Mouse (Mus musculus) lung, postnatal 10 days (tissue): Measurements from ENCODE around the gene Zfp119b.

Experiments
- DNase-seq: peaks from one replicate; pipeline ENCODE4 v3.0.0; 2021

Gene Zfp119b

DNA sequence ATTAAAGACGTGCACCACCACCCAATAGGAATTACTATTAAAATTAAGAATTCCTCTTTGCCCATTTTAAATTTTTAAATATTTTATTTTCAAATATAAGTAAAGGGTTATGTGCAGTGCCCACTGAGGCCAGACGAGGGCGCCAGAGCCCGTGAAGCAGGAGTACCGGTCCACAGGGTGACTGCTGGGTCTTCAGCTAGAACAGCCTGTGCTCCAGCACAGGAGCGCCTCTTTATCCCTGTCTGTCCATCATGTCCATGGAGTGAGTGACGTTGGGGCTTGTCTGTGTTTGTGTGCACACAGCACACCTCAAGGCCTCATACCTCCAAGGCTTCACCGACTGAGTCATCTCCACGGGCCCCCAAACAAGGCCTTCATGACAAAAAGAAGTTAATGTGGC is 7.9 kb upstream of the Zfp119b start:
- peak; percentile 86 for DNase-seq

DNA sequence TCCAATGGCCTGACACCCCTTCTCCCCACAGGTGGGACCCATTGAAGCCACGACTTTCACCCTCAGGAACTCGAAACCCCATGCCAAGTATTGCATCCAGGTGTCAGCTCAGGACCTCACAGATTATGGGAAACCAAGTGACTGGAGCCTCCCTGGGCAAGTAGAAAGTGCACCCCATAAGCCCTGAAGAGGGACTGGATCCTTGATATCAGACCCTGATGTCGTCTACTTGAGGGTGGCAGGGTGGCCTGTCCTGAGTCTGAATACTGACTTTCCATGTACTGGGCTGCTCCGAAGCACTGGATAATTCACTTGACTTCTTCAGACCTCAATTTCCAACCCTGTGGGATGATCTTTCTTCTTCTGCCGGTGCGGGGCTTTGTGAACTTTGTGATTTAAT is 7.3 kb upstream of the Zfp119b start:
- DNase-seq = no peak

- DNase-seq = peak; percentile 84
Measured at GRCm38 (mm10) chr17:55956129-55956528, 6.8 kb upstream of the Zfp119b start.

- DNase-seq = no peak
Measured at GRCm38 (mm10) chr17:55954229-55954628, 4.9 kb upstream of the Zfp119b start.

GRCm38 (mm10) chr17:55953751-55954150 is 4.5 kb upstream of the Zfp119b start:
- no peak for DNase-seq

- no peak for DNase-seq
Measured at GRCm38 (mm10) chr17:55952447-55953027, 3.2 kb upstream of the Zfp119b start, which contains the start of gene Ebi3. Gene Ebi3 (plus strand): TSS chr17:55952640.

DNA sequence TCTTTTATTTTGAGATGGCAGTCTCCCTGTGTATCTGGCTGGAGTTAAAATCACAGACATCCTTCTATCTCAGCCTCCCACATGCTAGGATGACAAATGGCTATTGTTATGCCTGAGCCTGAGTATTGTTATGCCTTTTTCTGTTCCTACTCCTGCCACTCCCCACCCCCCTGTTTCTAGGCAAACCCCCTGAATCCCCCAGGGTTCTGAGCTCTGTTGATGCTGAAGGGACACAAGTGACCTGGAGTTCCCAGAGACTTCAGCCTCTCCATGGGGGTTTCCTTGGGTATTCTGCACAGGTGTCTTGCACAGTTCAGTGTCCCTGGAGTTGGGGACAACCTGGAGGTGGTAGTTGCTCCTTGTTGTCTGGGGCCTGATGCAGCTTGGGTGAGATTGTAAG is 2.7 kb upstream of the Zfp119b start:
- no peak for DNase-seq

DNA sequence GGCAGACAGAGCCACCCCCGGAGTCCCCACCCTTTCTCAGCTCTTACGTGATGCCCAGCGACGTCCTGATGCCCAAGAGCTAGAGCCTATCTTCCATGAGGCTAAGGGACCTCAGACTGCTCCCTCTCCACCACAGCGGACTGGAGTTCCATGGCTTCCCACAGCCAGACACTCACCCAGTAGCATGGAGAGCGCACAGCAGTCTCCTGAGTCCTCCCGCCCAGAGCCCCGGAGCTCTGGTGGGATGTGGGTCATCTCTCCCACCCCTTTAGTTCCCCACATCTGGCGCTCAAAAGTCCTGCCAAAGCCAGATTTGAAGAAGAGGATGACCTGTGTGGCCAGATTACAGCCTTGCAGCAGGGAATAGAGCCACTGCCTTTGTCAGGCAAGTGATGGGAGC is 1.3 kb upstream of the Zfp119b start:
- DNase-seq = no peak

- DNase-seq = no peak
Measured at GRCm38 (mm10) chr17:55948647-55949046, 653 bp downstream of the Zfp119b start.

GRCm38 (mm10) chr17:55945696-55946095 is 3.6 kb downstream of the Zfp119b start:
- DNase-seq = no peak

- DNase-seq = peak; percentile 96
Measured at GRCm38 (mm10) chr17:55944866-55945682, 4.2 kb downstream of the Zfp119b start.

GRCm38 (mm10) chr17:55944387-55944865 is 4.9 kb downstream of the Zfp119b start:
- peak; percentile 42 for DNase-seq

GRCm38 (mm10) chr17:55933191-55933590 is 16.1 kb downstream of the Zfp119b start:
- DNase-seq = no peak

DNA sequence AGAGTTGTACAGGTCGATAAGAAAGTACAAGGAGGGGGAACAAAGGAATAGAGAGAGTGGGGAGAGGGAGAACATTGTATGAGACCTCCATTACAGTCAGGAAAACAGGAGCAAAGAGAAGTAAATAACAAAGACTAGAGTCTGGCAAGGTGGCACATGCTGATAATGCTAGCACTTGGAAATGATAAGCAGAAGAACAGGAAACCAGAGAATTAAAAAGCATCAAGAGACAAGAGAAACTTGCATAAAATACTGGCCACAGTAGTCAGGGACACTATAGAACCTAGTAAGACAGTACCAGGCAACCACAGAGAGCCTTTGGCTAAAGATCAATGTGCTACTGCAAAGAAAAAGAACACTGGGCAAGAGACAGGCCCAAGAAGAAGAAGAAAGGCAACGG is 16.7 kb downstream of the Zfp119b start:
- no peak for DNase-seq

GRCm38 (mm10) chr17:55931553-55932502 is 17.5 kb downstream of the Zfp119b start:
- DNase-seq = peak; percentile 73

- no peak for DNase-seq
Measured at GRCm38 (mm10) chr17:55906669-55907068, 42.6 kb downstream of the Zfp119b start.

- no peak for DNase-seq
Measured at GRCm38 (mm10) chr17:55904131-55904530, 45.2 kb downstream of the Zfp119b start.

DNA sequence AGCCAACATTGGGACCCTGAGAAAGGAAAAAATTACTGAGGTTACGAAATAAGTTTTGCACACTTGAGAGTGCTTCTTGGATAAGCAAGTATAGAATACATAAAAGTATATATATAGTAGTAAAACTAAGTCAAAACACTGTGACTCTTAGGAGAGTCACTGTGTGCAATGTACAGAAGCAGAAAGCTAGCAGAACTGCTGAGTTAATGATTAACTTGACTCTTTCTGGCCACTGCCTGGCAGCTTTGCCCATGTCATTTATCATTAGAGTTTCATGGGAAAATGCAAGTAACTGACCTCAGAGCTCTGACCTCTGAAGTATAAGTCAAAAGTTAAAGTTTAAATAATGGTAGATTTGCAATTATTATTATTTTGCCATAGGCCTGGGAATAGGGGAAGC is 45.6 kb downstream of the Zfp119b start:
- no peak for DNase-seq

DNA sequence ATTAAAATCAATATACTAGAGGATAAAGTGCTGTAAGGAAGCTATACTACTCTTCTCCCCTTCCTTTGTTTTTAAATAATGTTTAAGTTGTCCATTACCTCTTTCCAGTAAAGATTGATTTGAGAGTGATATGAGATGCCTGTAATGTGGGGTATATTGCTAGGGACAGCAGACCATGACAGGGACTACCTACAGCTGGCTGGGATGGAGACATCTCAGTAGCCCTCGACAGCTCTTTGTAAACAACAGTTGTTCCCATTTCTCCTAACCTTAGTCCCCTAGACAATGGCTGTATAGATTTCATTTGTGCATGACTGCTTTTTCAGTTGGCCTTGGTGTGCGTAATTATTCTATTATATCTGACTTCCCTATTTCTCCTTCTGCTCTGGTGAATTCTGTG is 46.2 kb downstream of the Zfp119b start:
- no peak for DNase-seq

DNA sequence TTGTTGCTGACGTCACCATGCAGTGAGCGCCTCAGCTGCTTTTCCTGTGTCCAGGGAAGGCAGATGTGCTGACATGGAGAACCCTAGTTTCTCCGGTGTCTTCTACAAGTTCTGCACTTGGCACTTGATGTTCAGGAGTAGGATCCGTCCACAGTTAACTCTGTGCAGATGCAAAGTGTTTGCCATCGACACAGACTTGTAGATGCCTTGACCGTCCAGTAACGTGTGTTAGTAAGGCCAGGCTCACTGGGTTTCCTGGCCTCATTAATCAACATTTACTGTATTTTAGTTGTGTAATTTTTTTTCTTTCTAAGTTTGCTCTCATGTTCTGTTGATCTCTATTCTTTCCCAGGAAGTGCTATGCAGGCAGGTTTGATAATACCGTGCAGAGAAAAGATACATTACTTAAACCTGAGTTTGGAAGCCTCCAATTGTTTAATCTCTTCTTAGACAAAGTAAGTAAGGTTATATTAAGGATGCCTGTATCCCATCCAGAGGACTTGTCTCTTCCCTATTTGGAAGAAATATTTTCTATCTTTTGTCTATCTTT is 56.8 kb downstream of the Zfp119b start:
- DNase-seq = peak; percentile 13
